Mouse (Mus musculus) embryonic facial prominence, embryonic 14.5 days (tissue): ENCODE data around the gene Smad9. TPM values are rescaled to one million over a fixed set of nuclear protein-coding genes. Genes with fewer than 3 reads are reported as not detected.

Experiments
- ATAC-seq: fragments of 200-750 bp; cut with Nextera tagmentation; 2 replicates; pipeline ENCODE4 v1.8.0; 2017; ENCODE audit warnings: low read depth, moderate number of reproducible peaks, moderate TSS enrichment
- DNase-seq: peaks from one replicate; pipeline ENCODE4 v3.0.0-alpha.2; 2015; ENCODE audit warnings: low spot score
- H3K27ac ChIP-seq: fragments of 300-500 bp; sonication (generic); replicated peaks from 2 replicates; pipeline ENCODE4 v1.5.1; 2014; ENCODE audit warnings: low read depth, mild to moderate bottlenecking, low read length, moderate library complexity
- H3K27me3 ChIP-seq: fragments of 300-500 bp; sonication (generic); replicated peaks from 2 replicates; pipeline ENCODE4 v1.6.1; 2014; ENCODE audit warnings: low read length; ENCODE audit not compliant: control insufficient read depth, insufficient read depth
- H3K36me3 ChIP-seq: fragments of 300-500 bp; sonication (generic); 2 replicates; pipeline ENCODE4 v1.6.1; 2014; ENCODE audit warnings: low read length, mixed read lengths; ENCODE audit not compliant: control insufficient read depth, insufficient read depth
- H3K4me1 ChIP-seq: fragments of 300-500 bp; sonication (generic); 2 replicates; pipeline ENCODE4 v1.6.1; 2014; ENCODE audit warnings: antibody characterized with exemption, low read length; ENCODE audit not compliant: control insufficient read depth, insufficient read depth
- H3K4me2 ChIP-seq: fragments of 300-500 bp; sonication (generic); 2 replicates; pipeline ENCODE4 v1.6.1; 2014; ENCODE audit warnings: low read depth, mild to moderate bottlenecking, low read length, moderate library complexity, mixed read lengths
- H3K4me3 ChIP-seq: fragments of 300-500 bp; sonication (generic); 2 replicates; pipeline ENCODE4 v1.5.1; 2014; ENCODE audit warnings: low read depth, mild to moderate bottlenecking, low read length
- H3K9ac ChIP-seq: fragments of 300-500 bp; sonication (generic); 2 replicates; pipeline ENCODE4 v1.6.1; 2014; ENCODE audit warnings: low read depth, mild to moderate bottlenecking, low read length, moderate library complexity, mixed read lengths
- H3K9me3 ChIP-seq: fragments of 300-500 bp; sonication (generic); 2 replicates; pipeline ENCODE4 v1.6.1; 2016; ENCODE audit warnings: low read length; ENCODE audit not compliant: control insufficient read depth
- WGBS: fragments of 180-500 bp; shearing (Covaris S2); extraction: QIAGEN DNeasy Blood & Tissue Kit; methylation state at CpG from one replicate; pipeline ENCODE4 v1.1.7; 2014; 5-methylcytosine and 5-hydroxymethylcytosine counted together
- polyA plus RNA-seq: library from polyadenylated mRNA; unstranded; fragments of >200 nt; fragmentation: Nextera tagmentation; extraction: Ambion mirVana; gene quantifications from 2 replicates; pipeline ENCODE4 v1.2.1, GENCODE M21; 2014

The Smad9 gene
- polyA plus RNA-seq, 1 experiment from 2014 or later: 2.1 TPM

- Histone ChIP-seq H3K27me3 (no peaks in the 10 kb centered on the region), H3K4me1 (peaks cover 5% of the 10 kb centered on the region; the same call in 1 of the 2 replicates), H3K9ac (no peak overlapping the region), H3K4me2 (no peak overlapping the region), H3K4me3 (no peak overlapping the region), H3K27ac (no peak overlapping the region), H3K9me3 (no peaks in the 10 kb centered on the region), H3K36me3 (peaks cover 5% of the 10 kb centered on the region)
- DNase-seq (no peak), ATAC-seq (no peak)
- WGBS: 59% methylated on average over 5 of the region's 5 CpGs
Observed at GRCm38 (mm10) chr3:54809111-54809510, 53.7 kb downstream of the Smad9 start.

GRCm38 (mm10) chr3:54811616-54812015 lies 56.2 kb downstream of the Smad9 start:
- 52% methylated on average over 1 of the region's 1 CpGs for whole genome bisulfite sequencing
- Histone ChIP-seq H3K9me3 (no peaks in the 10 kb centered on the region), H3K9ac (no peak overlapping the region), H3K4me1 (no peaks in the 10 kb centered on the region), H3K4me3 (no peak overlapping the region), H3K36me3 (no peaks in the 10 kb centered on the region), H3K4me2 (no peak overlapping the region), H3K27ac (no peak overlapping the region), H3K27me3 (no peaks in the 10 kb centered on the region)
- no peak for ATAC-seq
- no peak for DNase-seq

GRCm38 (mm10) chr3:54813418-54813988 lies 58.1 kb downstream of the Smad9 start:
- no peak for DNase-seq
- Histone ChIP-seq H3K27me3 (no peaks in the 10 kb centered on the region), H3K9ac (no peak overlapping the region), H3K36me3 (no peaks in the 10 kb centered on the region), H3K27ac (no peak overlapping the region), H3K4me2 (no peak overlapping the region), H3K9me3 (no peaks in the 10 kb centered on the region), H3K4me1 (no peaks in the 10 kb centered on the region), H3K4me3 (no peak overlapping the region)
- ATAC-seq: no peak
- WGBS: 68% methylated on average over 6 of the region's 6 CpGs

GRCm38 (mm10) chr3:54814622-54815021 lies 59.2 kb downstream of the Smad9 start:
- DNase-seq (no peak), ATAC-seq (no peak)
- Histone ChIP-seq H3K9ac (no peak overlapping the region), H3K9me3 (no peaks in the 10 kb centered on the region), H3K27me3 (no peaks in the 10 kb centered on the region), H3K4me3 (no peak overlapping the region), H3K4me2 (no peak overlapping the region), H3K36me3 (no peaks in the 10 kb centered on the region), H3K27ac (no peak overlapping the region), H3K4me1 (no peaks in the 10 kb centered on the region)
- 73% methylated on average over 6 of the region's 6 CpGs for WGBS

GRCm38 (mm10) chr3:54815292-54815691 lies 59.9 kb downstream of the Smad9 start:
- Histone ChIP-seq H3K4me1 (no peaks in the 10 kb centered on the region), H3K9me3 (no peaks in the 10 kb centered on the region), H3K27me3 (no peaks in the 10 kb centered on the region), H3K36me3 (no peaks in the 10 kb centered on the region), H3K9ac (no peak overlapping the region), H3K27ac (no peak overlapping the region), H3K4me3 (no peak overlapping the region), H3K4me2 (no peak overlapping the region)
- ATAC-seq (0 out of 2 replicates have a peak, but pooled peaks have one; percentile 50), DNase-seq (peak; percentile 87)
- WGBS: 26% methylated on average over 3 of the region's 3 CpGs

DNA sequence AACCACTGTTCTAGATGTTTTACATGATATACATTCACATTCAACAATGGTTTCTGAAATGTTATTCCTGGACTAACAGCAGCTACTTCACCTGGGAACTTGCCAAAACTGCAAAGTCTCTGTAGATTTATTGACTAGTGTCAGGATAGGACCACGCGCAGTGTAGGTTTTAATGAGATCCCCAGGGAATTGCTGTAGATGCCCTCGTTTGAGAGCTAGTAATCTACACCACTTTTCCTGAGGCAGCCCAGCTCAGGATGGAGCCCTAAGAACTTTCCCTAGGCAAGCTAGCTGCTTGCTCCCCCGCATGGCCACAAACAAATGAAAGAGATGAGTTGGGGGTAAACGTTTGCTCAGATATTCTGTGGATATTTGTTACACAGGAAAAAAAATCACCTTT lies 67.1 kb downstream of the Smad9 start:
- no peaks in the 10 kb centered on the region for H3K4me1 ChIP-seq
- 64% methylated on average over 5 of the region's 5 CpGs for WGBS
- H3K36me3 ChIP-seq: no peaks in the 10 kb centered on the region
- H3K4me2 ChIP-seq: no peak overlapping the region
- H3K9ac ChIP-seq: no peak overlapping the region
- no peaks in the 10 kb centered on the region for H3K9me3 ChIP-seq
- DNase-seq (peak; percentile 42), ATAC-seq (peak; percentile 30; the same call in 1 of the 2 replicates)
- no peaks in the 10 kb centered on the region for H3K27me3 ChIP-seq
- no peak overlapping the region for H3K4me3 ChIP-seq
- no peak overlapping the region for H3K27ac ChIP-seq

GRCm38 (mm10) chr3:54832491-54832890 lies 77.1 kb downstream of the Smad9 start:
- Histone ChIP-seq H3K4me1 (no peaks in the 10 kb centered on the region), H3K4me2 (no peak overlapping the region), H3K36me3 (no peaks in the 10 kb centered on the region), H3K9ac (no peak overlapping the region), H3K27ac (no peak overlapping the region), H3K4me3 (no peak overlapping the region), H3K27me3 (no peaks in the 10 kb centered on the region), H3K9me3 (no peaks in the 10 kb centered on the region)
- no peak for ATAC-seq
- no peak for DNase-seq
- 65% methylated on average over 3 of the region's 3 CpGs for WGBS

DNA sequence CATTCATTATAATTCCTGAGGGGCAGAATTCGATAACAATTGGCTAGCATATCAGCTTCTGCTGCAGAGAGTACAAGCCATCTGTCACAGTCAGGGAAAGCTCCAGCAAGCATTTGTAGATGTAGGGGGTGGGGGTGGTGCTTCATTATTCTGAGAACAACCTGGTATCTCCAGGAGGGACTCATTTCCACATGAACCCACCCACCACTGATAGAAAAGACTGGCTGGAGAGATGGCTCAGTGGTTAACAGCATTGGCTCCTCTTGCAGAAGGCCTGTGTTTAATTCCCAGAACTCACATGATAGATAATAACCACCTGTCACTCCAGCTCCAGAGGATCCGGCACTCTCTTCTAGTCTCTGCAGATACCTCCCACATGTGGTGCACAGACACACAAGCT lies 80.0 kb downstream of the Smad9 start:
- 36% methylated on average over 2 of the region's 2 CpGs for WGBS
- no peak for ATAC-seq

More for the DNA sequence above, 80.0 kb downstream of the Smad9 start:
- Histone ChIP-seq H3K27me3 (no peaks in the 10 kb centered on the region), H3K9ac (no peak overlapping the region), H3K36me3 (no peaks in the 10 kb centered on the region), H3K4me1 (no peaks in the 10 kb centered on the region), H3K9me3 (no peaks in the 10 kb centered on the region), H3K4me2 (no peak overlapping the region), H3K27ac (no peak overlapping the region), H3K4me3 (no peak overlapping the region)
- peak; percentile 24 for DNase-seq
